Mouse (Mus musculus) MN1 (cell line): Measurements from ENCODE around the gene 4933415F23Rik.

ENCODE experiments used
- DNase-seq: peaks from one replicate; pipeline ENCODE4 v3.0.0-alpha.2; 2016; ENCODE audit warnings: low spot score

The 4933415F23Rik gene

DNA sequence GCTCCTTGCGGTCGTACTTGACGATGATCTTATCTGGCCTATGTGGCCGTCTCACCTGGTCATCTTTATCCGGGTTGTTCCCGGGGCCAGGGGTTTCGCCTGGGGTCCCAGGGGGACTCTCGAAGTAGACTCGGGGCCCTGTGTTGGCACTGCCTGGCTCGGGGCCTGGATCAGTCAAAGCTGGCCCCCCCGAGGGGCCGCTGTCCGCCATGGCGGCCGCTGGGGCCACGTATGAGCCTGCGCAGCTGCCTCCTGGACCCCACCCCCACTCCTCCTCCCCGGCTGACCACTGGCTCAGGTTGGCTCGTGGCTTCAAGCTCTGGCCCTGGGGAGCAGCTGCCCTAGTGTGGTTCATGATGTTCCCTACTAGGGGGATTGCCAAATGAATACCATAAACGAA, at the start of gene 4933415F23Rik:
Gene 4933415F23Rik (minus strand): TSS at position 233 of the 400 bp plus-strand sequence.
- no peak for DNase-seq

- no peak for DNase-seq
These were observed 49.7 kb upstream of the 4933415F23Rik start for GRCm38 (mm10) chr1:23151722-23152121.

DNA sequence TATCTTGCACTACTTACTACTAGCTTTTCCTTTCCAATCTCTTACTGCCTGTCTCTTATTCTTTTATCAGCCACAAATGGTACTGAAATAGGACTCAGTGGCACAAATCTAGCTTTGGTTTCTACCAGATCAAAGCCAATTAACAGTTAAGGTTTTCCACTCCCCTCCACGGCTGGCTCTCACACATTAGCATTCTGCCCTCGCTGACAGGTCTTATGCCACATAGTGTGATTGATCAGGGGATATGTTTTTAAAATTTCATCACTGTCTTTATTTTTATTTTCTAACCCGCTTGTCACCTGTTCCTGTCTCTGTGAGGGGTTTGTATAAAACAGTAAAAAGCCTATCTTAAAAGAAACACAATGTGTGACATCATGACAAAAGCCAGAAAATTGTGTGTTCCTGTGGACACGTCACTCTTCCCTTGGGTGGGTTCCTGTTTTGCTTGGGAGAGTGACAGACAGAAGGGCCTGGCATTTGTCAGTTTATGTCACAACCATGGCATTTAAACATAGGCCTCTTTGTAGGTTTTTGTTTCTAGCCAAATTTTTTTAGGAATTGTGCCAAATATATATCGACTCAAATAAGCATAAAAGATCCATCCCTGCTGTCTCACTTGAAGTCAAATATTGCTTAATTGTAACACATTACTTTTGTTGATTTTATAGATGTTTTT, 44.3 kb upstream of the 4933415F23Rik start:
- DNase-seq: peak; percentile 39

DNA sequence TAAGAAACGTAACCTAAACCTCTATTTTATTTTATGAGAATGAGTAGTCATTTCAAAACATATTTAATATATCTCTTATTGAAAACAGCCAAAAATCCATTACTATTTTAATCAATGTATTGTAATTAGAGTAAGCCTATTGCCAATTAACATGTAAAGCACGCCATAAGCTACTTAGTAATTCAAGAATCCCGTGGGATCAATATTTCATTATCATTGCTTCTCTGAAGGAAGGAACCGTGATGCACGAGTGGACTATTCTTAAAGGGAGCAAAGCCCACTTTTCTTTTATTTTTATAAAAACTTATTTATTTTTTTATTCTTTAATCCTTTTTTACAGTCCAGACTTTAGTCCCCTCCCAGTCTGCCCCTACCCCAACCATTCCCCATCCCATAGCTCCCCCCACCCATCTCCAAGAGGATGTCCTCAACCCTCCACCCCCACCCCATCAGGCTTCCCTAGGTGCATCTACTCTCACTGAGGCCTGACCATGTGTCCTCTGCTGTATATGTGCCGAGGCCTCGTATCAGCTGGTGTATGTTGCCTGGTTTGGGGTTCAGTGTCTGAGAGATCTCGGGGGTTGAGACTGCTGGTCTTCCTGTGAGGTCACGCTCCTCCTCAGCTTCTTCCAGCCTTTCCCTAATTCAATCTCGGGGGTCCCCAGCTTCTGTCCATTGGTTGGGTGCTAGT, 39.2 kb upstream of the 4933415F23Rik start:
- no peak for DNase-seq

- DNase-seq: peak; percentile 47
These were observed 38.5 kb upstream of the 4933415F23Rik start for GRCm38 (mm10) chr1:23140530-23140929.

- no peak for DNase-seq
These were observed 18.8 kb upstream of the 4933415F23Rik start for GRCm38 (mm10) chr1:23120901-23121300.

DNA sequence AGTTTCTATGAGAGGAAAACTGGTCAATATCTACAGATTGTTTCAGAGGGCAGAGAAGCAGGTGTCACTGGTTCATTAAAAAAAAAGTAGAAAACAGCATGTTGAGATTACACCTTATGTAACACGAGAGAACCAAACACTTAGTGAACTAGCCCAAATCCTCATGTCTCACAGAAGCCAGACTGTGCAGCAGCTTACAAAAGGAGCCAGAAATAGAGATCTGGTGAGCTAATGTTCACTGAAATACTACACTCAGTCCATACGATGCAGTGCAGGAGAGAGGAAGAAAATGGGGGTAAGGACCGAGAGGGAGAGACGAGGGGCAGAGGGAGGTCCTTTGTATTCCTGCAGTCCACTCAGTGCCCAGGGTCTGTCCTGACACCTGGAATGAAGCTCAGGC, 17.4 kb upstream of the 4933415F23Rik start:
- no peak for DNase-seq

- no peak for DNase-seq
These were observed 15.4 kb upstream of the 4933415F23Rik start for GRCm38 (mm10) chr1:23117423-23117822.

- DNase-seq: no peak
These were observed 7.1 kb upstream of the 4933415F23Rik start for GRCm38 (mm10) chr1:23109191-23109590.

- DNase-seq: no peak
These were observed 828 bp upstream of the 4933415F23Rik start for GRCm38 (mm10) chr1:23102881-23103280.

DNA sequence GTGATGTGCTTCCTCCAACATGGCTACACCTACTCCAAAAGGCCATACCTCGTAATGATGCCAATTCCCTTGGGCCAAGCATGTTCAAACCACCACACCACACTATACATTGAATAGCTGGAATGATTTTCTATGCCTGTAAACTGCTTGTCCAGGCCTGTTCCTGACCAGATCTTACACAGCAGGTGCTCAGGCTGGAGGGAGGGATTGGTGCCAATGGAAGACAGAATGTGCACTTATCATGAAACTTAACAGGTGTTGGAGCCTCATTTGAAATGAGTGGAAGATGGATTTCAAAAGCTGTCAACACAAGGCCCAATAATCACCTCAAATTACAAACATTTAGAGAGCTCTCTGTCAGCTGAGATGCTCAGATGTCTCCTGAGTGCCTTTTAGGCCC, 2.3 kb downstream of the 4933415F23Rik start:
- no peak for DNase-seq

DNA sequence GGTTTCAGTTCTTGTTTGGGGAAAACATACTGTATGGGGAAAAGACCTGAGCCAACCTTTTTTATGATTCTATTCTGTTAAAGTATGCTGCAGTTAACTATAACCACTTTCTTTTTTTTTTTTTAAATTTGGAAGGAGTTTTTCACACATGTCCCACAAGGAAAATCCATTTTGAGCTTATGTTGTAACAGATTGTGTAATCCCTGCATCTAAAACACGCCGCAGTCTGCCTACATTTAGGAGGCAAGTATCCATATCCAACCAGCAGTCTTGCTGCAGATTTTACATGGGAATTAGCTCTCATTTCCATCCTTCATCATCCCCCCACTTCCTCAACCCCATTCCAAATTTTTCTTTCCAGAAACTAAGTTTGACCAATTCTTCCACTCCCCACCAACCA, 3.6 kb downstream of the 4933415F23Rik start:
- DNase-seq: no peak

- DNase-seq: no peak
These were observed 4.1 kb downstream of the 4933415F23Rik start for GRCm38 (mm10) chr1:23097996-23098395.

DNA sequence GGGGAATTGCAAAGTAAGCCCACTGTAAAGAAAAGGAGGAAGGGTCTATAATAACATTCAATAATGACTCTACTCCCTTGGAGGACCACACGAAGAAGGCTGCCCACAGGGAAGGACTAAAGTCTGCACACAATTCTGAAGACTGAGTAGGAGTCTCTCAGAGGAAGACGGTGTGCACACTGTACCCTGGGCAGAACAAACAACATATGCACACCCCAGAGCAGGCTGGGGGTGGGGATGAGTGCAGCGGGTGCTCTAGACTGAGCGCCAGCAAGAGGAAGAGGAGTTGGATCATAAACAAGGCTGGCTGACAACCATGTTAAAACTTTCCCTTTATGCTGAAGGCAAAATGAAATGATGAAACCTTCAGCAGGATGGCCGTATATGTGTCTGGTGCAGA, 34.3 kb downstream of the 4933415F23Rik start:
- DNase-seq: no peak

GRCm38 (mm10) chr1:23064717-23065475, 37.2 kb downstream of the 4933415F23Rik start:
- DNase-seq: no peak

- DNase-seq: no peak
These were observed 38.1 kb downstream of the 4933415F23Rik start for GRCm38 (mm10) chr1:23063946-23064345.

DNA sequence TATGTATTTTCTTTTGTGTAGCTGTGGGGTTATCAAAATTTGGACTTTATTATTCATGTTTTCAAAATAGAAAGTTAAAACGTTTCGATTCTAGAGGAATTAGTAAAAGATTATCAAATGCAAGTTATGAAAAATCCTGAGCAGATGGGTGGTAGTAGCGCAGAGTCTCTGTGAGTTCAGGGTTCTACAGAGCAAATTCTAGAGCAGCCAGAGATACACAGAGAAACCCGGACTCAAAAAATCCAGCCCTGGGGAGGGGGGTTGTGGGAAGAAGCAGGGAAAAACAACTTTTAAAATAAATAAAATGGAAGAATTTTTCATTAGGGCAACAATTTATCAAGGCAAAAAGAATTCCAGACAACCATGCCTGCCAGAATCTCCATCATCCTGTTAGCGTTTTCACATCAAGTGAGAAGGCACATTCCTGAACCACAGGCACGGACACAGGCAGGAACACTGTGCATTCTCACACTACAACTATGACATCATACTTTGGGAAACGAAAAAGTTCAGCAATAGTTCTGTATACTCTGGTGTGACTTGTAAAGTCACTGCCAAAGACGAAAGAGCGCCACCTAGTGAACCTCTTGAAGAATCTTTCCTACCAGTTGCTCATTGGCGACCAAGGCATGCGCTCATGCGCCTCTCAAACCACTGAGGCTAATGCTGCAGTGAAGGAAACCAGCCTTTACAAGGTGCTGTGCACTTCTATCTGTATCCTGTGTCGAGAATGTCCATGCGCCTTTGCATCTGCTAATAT, 40.3 kb downstream of the 4933415F23Rik start:
- peak; percentile 23 for DNase-seq

DNA sequence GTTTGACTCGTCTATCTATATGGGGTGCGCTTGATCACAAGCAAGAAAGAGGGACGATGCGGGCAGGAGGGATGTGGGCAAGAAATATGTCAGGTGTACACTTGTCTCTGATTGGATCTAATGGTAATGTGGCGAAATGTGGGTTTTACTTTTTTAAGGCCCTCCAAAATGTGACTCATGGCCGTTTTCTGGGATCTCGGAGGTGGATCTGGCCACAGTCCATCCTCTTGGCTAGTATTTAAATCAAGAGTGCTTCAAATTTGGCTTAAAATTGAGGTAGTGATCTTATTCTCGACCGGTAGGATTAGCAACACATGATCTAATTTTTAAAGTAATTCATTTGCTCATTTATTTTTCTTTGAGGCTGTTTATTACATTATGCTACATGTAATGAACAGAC, 42.0 kb downstream of the 4933415F23Rik start:
- DNase-seq: no peak
